Mouse (Mus musculus): ENCODE results near the gene Ctdspl. TPM values are rescaled to one million over a fixed set of nuclear protein-coding genes. Genes with fewer than 3 reads are reported as not detected.

Ctdspl gene
- polyA plus RNA-seq, 1 experiment from 2014 or later = 13.6 TPM

DNA sequence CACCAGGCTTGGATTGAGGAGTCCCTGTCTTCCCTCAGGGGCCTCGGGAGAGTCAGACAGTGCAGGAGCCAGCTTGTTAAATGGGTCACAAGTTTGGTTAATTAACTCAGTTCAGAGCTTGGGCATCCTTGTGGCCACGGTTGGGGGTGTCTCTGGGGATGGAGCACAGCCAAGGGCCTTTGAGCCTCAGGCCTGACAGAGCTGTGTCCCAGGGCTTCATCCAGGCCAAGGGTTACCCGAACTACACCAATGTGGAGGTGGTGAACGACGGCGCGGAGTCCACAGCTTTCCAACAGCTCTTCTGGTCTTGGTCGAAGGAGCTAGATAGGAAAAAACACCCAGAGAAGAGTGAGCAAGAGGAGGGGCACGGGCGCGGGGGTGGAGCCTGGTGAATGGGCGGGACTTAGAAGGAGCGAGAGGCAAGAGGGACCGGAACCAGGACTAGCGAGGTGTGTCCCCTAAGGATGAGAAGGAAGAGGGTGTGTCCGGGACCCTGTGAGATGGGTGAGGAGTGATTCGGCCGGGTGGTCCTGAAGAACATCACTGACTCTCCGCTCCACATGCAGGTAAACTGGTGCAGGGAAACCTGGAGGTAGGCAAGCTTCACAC lies 136.9 kb downstream of the Ctdspl start:
- DNase-seq (ENCODE audit: low spot score) (no peak), ATAC-seq (ENCODE audit: insufficient number of reproducible peaks, low FRiP score, low TSS enrichment, low read depth) (no peak)

DNA sequence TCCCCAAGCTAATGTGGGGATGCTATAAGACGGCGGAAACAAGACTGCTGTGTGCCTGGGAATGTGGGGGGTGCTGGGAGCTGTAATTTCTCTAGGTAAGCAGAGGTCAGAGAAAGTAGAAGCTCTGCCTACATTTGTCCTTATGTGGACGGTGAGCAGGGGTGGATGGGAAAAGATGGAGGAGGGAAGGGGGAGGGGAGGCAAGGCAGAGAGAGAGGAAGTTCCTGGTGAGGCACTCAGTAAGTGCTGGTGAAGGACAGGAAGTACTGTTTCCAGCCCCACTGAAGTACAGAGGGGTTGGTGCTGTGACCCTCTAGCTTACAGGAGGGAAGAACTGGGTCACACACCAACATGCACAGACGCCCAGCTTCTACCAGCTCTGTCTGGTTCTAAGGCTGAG lies 138.0 kb downstream of the Ctdspl start:
- no peak overlapping the region for H3K9ac ChIP-seq (ENCODE audit: low read length)
- no peaks in the 10 kb centered on the region for H3K36me3 ChIP-seq (ENCODE audit: control insufficient read depth, insufficient read depth, low read length)
- ATAC-seq (ENCODE audit: insufficient number of reproducible peaks, low FRiP score, low TSS enrichment, low read depth) (no peak), DNase-seq (ENCODE audit: low spot score) (no peak)
- no peak overlapping the region for H3K4me2 ChIP-seq (ENCODE audit: low read depth, severe bottlenecking)
- no peak overlapping the region for H3K27ac ChIP-seq (replicated peaks; ENCODE audit: low read depth, low read length)
- H3K4me1 ChIP-seq (ENCODE audit: control insufficient read depth, insufficient read depth, low read length) = peaks cover 6% of the 10 kb centered on the region; the same call in 1 of the 2 replicates
- 63% methylated on average over 4 of the region's 4 CpGs for WGBS
- H3K4me3 ChIP-seq (ENCODE audit: low read depth, low read length) = no peak overlapping the region
- no peaks in the 10 kb centered on the region for H3K9me3 ChIP-seq (ENCODE audit: control insufficient read depth, low read length)
- no peaks in the 10 kb centered on the region for H3K27me3 ChIP-seq (ENCODE audit: control insufficient read depth, insufficient read depth, low read length)

More for the DNA sequence above, 136.9 kb downstream of the Ctdspl start:
- Histone ChIP-seq H3K36me3 (ENCODE audit: control insufficient read depth, insufficient read depth, low read length) (no peaks in the 10 kb centered on the region), H3K27ac (replicated peaks; ENCODE audit: low read depth, low read length) (no peak overlapping the region), H3K9ac (ENCODE audit: low read length) (no peak overlapping the region), H3K27me3 (ENCODE audit: control insufficient read depth, insufficient read depth, low read length) (no peaks in the 10 kb centered on the region), H3K4me1 (ENCODE audit: control insufficient read depth, insufficient read depth, low read length) (peaks cover 6% of the 10 kb centered on the region; the same call in 1 of the 2 replicates), H3K4me3 (ENCODE audit: low read depth, low read length) (no peak overlapping the region), H3K9me3 (ENCODE audit: control insufficient read depth, low read length) (no peaks in the 10 kb centered on the region), H3K4me2 (ENCODE audit: low read depth, severe bottlenecking) (no peak overlapping the region)
- 27% methylated on average over 19 of the region's 19 CpGs for WGBS

DNA sequence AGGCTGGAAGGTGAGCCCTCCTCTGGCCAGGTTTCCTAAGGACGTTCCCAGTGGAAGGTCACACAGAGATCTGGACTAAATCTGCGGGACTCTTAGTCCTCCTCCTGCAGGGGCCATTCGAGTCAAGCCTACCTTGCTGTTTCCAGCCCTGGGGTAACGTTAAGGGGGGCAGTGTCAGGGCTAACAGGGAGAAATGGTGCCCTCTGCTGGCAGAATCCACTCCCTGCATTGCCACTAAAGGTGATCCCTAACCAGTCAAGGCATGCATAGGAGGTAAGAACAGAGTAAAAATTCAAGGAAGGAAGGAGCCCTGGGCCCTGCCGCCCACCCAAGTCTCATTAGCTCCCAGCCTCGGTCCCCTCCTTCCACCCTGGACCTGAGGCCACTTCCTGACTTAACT lies 141.3 kb downstream of the Ctdspl start:
- Histone ChIP-seq H3K27ac (replicated peaks; ENCODE audit: low read depth, low read length) (no peak overlapping the region), H3K9me3 (ENCODE audit: control insufficient read depth, low read length) (no peaks in the 10 kb centered on the region), H3K36me3 (ENCODE audit: control insufficient read depth, insufficient read depth, low read length) (no peaks in the 10 kb centered on the region), H3K4me3 (ENCODE audit: low read depth, low read length) (no peak overlapping the region), H3K4me2 (ENCODE audit: low read depth, severe bottlenecking) (no peak overlapping the region), H3K4me1 (ENCODE audit: control insufficient read depth, insufficient read depth, low read length) (peaks cover 6% of the 10 kb centered on the region; the same call in 1 of the 2 replicates), H3K9ac (ENCODE audit: low read length) (no peak overlapping the region), H3K27me3 (ENCODE audit: control insufficient read depth, insufficient read depth, low read length) (no peaks in the 10 kb centered on the region)
- DNase-seq (ENCODE audit: low spot score) = peak; percentile 92
- 2% methylated on average over 6 of the region's 6 CpGs for WGBS
- no peak for ATAC-seq (ENCODE audit: insufficient number of reproducible peaks, low FRiP score, low TSS enrichment, low read depth)

DNA sequence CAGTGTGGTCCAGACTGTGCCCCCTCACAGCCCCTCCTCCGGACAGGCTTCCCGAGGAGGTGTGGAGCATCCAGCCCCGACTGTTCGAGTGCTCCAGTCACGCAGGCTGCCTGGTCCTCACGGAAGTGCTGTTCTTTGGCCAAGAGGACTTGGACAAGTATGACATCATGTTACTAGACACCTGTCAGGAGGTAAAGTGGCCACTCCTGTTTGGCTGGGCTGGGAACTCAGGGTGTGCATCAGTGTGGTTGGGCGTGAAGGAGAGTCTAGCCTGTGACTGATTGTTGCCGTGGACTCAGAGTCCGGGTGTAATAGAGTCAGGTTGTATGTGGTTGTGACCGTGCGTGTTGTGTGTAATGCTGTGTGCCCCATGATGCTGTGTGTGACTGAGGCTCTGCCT lies 142.0 kb downstream of the Ctdspl start:
- H3K4me2 ChIP-seq (ENCODE audit: low read depth, severe bottlenecking) = no peak overlapping the region
- no peak overlapping the region for H3K9ac ChIP-seq (ENCODE audit: low read length)
- no peaks in the 10 kb centered on the region for H3K9me3 ChIP-seq (ENCODE audit: control insufficient read depth, low read length)
- no peaks in the 10 kb centered on the region; the same call in 1 of the 2 replicates for H3K36me3 ChIP-seq (ENCODE audit: control insufficient read depth, insufficient read depth, low read length)
- peaks cover 3% of the 10 kb centered on the region; the same call in 1 of the 2 replicates for H3K4me1 ChIP-seq (ENCODE audit: control insufficient read depth, insufficient read depth, low read length)
- 83% methylated on average over 11 of the region's 11 CpGs for WGBS
- no peak overlapping the region for H3K27ac ChIP-seq (replicated peaks; ENCODE audit: low read depth, low read length)
- no peak overlapping the region for H3K4me3 ChIP-seq (ENCODE audit: low read depth, low read length)
- H3K27me3 ChIP-seq (ENCODE audit: control insufficient read depth, insufficient read depth, low read length) = no peaks in the 10 kb centered on the region
- ATAC-seq (ENCODE audit: insufficient number of reproducible peaks, low FRiP score, low TSS enrichment, low read depth) (no peak), DNase-seq (ENCODE audit: low spot score) (no peak)

DNA sequence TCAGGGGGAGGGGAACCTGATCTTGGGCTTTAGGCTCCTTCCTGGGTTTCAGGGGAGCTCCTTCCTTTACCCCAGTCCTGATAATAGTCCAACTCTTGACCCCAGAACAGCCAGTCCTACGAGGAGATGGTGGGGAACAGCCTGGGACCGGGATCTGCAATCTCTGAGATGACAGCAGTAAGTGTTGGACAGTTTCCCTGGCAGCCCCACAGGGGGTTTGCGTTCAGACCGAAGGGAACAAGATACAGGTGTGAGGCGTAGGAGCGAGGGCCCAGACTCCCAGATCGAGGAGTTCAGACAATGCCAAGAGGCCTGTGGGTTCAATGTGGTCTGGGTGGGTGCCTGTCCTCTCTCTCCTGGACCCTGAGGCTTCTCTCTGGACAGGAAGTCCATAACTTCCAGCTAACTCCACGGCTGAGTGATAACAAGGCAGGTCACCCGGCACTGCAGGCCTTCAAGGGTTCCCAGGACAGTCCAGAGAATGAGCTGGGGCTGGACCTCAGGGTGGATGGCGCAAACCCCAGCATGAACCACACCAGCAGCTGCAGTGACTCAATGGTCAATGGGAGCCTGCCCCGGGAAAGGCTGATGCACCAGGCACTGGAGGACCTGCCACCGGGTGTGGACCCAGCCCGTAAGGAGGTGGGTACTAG lies 144.0 kb downstream of the Ctdspl start:
- Histone ChIP-seq H3K4me3 (ENCODE audit: low read depth, low read length) (no peak overlapping the region), H3K9ac (ENCODE audit: low read length) (no peak overlapping the region), H3K27ac (replicated peaks; ENCODE audit: low read depth, low read length) (no peak overlapping the region), H3K27me3 (ENCODE audit: control insufficient read depth, insufficient read depth, low read length) (no peaks in the 10 kb centered on the region), H3K9me3 (ENCODE audit: control insufficient read depth, low read length) (no peaks in the 10 kb centered on the region), H3K36me3 (ENCODE audit: control insufficient read depth, insufficient read depth, low read length) (no peaks in the 10 kb centered on the region; the same call in 1 of the 2 replicates), H3K4me2 (ENCODE audit: low read depth, severe bottlenecking) (no peak overlapping the region), H3K4me1 (ENCODE audit: control insufficient read depth, insufficient read depth, low read length) (no peaks in the 10 kb centered on the region)
- ATAC-seq (ENCODE audit: insufficient number of reproducible peaks, low FRiP score, low TSS enrichment, low read depth) (no peak), DNase-seq (ENCODE audit: low spot score) (no peak)
- 81% methylated on average over 13 of the region's 13 CpGs for whole genome bisulfite sequencing

DNA sequence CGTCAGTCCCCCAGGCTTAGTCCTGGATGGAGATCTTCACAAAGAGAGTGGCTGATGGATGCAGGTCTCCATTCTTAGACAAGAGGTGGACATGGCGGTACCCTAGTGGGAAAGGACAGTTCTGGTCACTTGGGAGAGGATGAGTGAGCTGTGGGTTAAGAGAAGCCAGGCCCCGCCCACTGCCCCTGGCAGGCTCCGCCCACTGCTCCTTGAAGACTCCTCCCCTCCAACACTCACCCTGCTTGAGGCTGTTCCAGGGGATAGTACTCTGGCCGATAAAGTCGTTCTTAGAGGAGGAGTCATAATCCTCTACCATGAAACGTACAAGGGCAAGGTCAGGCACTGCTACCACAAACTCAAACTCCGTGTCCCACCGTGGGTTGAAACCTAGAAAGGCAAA lies 145.5 kb downstream of the Ctdspl start:
- no peaks in the 10 kb centered on the region for H3K9me3 ChIP-seq (ENCODE audit: control insufficient read depth, low read length)
- DNase-seq (ENCODE audit: low spot score) = no peak
- no peaks in the 10 kb centered on the region for H3K4me1 ChIP-seq (ENCODE audit: control insufficient read depth, insufficient read depth, low read length)
- no peak overlapping the region for H3K9ac ChIP-seq (ENCODE audit: low read length)
- ATAC-seq (ENCODE audit: insufficient number of reproducible peaks, low FRiP score, low TSS enrichment, low read depth) = no peak
- H3K4me2 ChIP-seq (ENCODE audit: low read depth, severe bottlenecking) = no peak overlapping the region
- WGBS = 80% methylated on average over 9 of the region's 9 CpGs
- no peaks in the 10 kb centered on the region for H3K27me3 ChIP-seq (ENCODE audit: control insufficient read depth, insufficient read depth, low read length)
- H3K27ac ChIP-seq (replicated peaks; ENCODE audit: low read depth, low read length) = no peak overlapping the region
- H3K36me3 ChIP-seq (ENCODE audit: control insufficient read depth, insufficient read depth, low read length) = no peaks in the 10 kb centered on the region; the same call in 1 of the 2 replicates
- no peak overlapping the region for H3K4me3 ChIP-seq (ENCODE audit: low read depth, low read length)

DNA sequence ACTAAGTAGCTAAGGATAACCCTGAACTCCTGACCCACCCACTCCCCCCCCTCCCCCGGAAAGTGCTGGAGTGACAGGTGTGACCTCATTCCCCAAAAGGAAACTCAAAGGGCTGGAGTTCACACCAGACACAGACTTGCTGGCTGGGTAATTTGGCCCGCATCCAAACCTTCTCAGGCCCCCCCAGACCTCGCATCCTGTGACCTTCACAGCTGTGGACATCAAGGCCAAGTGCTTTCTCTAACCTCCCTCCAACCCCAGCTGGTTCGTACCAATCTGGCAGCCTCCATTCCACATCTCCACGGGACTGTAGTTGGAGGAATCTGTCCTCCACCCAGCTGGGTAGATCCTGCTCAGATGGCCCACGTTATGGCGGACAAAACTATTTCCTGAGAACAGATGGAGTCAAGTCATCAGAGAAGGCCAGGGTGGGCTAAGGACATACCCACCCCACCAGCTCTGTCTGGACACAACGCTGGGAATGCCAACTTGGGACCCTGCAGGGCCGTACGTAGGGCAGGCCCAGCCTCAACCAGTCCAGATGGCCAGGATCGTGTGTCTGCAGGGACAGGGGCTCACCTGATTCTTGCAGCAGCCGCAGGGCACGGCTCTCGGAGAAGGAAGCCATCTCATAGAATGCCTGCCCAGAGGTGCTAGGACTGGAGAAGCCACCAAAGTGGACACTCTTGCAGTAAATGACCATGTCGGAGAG lies 147.1 kb downstream of the Ctdspl start:
- H3K36me3 ChIP-seq (ENCODE audit: control insufficient read depth, insufficient read depth, low read length) = no peaks in the 10 kb centered on the region; the same call in 1 of the 2 replicates

DNA sequence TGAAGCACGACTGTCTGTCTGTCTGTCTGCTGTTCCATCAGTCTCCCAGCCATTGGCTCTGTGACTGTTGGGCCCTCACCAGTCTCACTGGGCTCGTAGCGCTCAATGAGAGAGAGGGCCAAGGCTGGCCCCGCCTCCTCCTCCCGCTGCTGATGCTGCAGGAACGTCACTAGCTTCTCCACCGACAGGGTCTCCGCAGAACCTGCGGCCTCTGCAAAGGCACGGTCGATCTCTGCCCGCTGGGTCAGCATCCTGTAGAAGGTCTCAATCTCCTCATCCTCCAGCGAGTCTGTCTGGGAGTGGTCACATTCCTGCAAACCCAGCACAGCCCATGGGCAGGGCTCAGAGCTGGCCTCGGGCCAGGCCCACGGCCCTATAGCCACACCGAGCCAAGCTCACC lies 149.4 kb downstream of the Ctdspl start:
- Histone ChIP-seq H3K27me3 (ENCODE audit: control insufficient read depth, insufficient read depth, low read length) (no peaks in the 10 kb centered on the region), H3K9ac (ENCODE audit: low read length) (no peak overlapping the region), H3K9me3 (ENCODE audit: control insufficient read depth, low read length) (no peaks in the 10 kb centered on the region), H3K4me2 (ENCODE audit: low read depth, severe bottlenecking) (no peak overlapping the region), H3K4me1 (ENCODE audit: control insufficient read depth, insufficient read depth, low read length) (no peaks in the 10 kb centered on the region), H3K27ac (replicated peaks; ENCODE audit: low read depth, low read length) (no peak overlapping the region), H3K4me3 (ENCODE audit: low read depth, low read length) (no peak overlapping the region), H3K36me3 (ENCODE audit: control insufficient read depth, insufficient read depth, low read length) (no peaks in the 10 kb centered on the region; the same call in 1 of the 2 replicates)
- WGBS = 77% methylated on average over 16 of the region's 16 CpGs
- ATAC-seq (ENCODE audit: insufficient number of reproducible peaks, low FRiP score, low TSS enrichment, low read depth) (no peak), DNase-seq (ENCODE audit: low spot score) (no peak)

More for the DNA sequence above, 147.1 kb downstream of the Ctdspl start:
- ATAC-seq (ENCODE audit: insufficient number of reproducible peaks, low FRiP score, low TSS enrichment, low read depth) = no peak
- Histone ChIP-seq H3K4me1 (ENCODE audit: control insufficient read depth, insufficient read depth, low read length) (no peaks in the 10 kb centered on the region), H3K27ac (replicated peaks; ENCODE audit: low read depth, low read length) (no peak overlapping the region), H3K9ac (ENCODE audit: low read length) (no peak overlapping the region), H3K4me2 (ENCODE audit: low read depth, severe bottlenecking) (no peak overlapping the region), H3K27me3 (ENCODE audit: control insufficient read depth, insufficient read depth, low read length) (no peaks in the 10 kb centered on the region), H3K9me3 (ENCODE audit: control insufficient read depth, low read length) (no peaks in the 10 kb centered on the region), H3K4me3 (ENCODE audit: low read depth, low read length) (no peak overlapping the region)
- DNase-seq (ENCODE audit: low spot score) = no peak
- 81% methylated on average over 15 of the region's 15 CpGs for WGBS

Data from limb, embryonic 11.5 days (tissue).